Mouse (Mus musculus): ENCODE results near the gene Specc1l. TPM values are rescaled to one million over a fixed set of nuclear protein-coding genes. Genes with fewer than 3 reads are reported as not detected.
"Not testable (repeated sequence)": the region's sequence is repeated elsewhere in the genome, so short reads cannot be mapped to it uniquely, and the experiment has no call there.

Gene Specc1l
- polyA plus RNA-seq, 1 experiment from 2014 or later, result 23.4 TPM

DNA sequence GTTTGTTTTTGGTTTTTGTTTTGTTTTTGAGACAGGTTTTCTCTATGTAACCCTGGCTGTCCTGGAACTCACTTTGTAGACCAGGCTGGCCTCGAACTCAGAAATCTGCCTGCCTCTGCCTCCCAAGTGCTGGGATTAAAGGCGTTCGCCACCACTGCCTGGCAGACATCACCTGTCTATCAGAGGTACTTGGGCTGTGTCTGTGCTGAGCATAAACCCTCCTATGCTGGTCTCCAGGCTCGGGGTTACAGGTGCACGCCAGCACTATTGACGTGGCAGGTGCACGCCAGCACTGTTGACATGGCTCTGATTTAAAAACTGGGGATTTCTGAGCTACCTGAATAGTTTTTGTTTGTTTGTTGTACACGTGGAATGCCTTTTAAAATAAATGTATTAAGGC is 80.3 kb downstream of the Specc1l start:
- DNase-seq (ENCODE audit: low spot score); H3K4me1 ChIP-seq (ENCODE audit: control insufficient read depth, insufficient read depth, low read length); H3K4me2 ChIP-seq (ENCODE audit: low read depth, severe bottlenecking); H3K4me3 ChIP-seq (ENCODE audit: low read depth, low read length); H3K9ac ChIP-seq (ENCODE audit: low read length); ATAC-seq (ENCODE audit: insufficient number of reproducible peaks, low FRiP score, low TSS enrichment, low read depth); H3K36me3 ChIP-seq (ENCODE audit: control insufficient read depth, insufficient read depth, low read length); H3K27ac ChIP-seq (replicated peaks; ENCODE audit: low read depth, low read length); H3K27me3 ChIP-seq (ENCODE audit: control insufficient read depth, insufficient read depth, low read length); H3K9me3 ChIP-seq (ENCODE audit: control insufficient read depth, low read length): not testable (repeated sequence)
- 90% methylated on average over 8 of the region's 8 CpGs for WGBS

- Histone ChIP-seq H3K27me3 (ENCODE audit: control insufficient read depth, insufficient read depth, low read length) (no peaks in the 10 kb centered on the region), H3K36me3 (ENCODE audit: control insufficient read depth, insufficient read depth, low read length) (no peaks in the 10 kb centered on the region), H3K4me3 (ENCODE audit: low read depth, low read length) (no peak overlapping the region), H3K27ac (replicated peaks; ENCODE audit: low read depth, low read length) (no peak overlapping the region), H3K4me1 (ENCODE audit: control insufficient read depth, insufficient read depth, low read length) (no peaks in the 10 kb centered on the region), H3K4me2 (ENCODE audit: low read depth, severe bottlenecking) (no peak overlapping the region), H3K9me3 (ENCODE audit: control insufficient read depth, low read length) (no peaks in the 10 kb centered on the region), H3K9ac (ENCODE audit: low read length) (no peak overlapping the region)
- WGBS, result 89% methylated on average over 3 of the region's 3 CpGs
- DNase-seq (ENCODE audit: low spot score) (no peak), ATAC-seq (ENCODE audit: insufficient number of reproducible peaks, low FRiP score, low TSS enrichment, low read depth) (no peak)
Observed at GRCm38 (mm10) chr10:75293288-75293687, 81.4 kb downstream of the Specc1l start.

DNA sequence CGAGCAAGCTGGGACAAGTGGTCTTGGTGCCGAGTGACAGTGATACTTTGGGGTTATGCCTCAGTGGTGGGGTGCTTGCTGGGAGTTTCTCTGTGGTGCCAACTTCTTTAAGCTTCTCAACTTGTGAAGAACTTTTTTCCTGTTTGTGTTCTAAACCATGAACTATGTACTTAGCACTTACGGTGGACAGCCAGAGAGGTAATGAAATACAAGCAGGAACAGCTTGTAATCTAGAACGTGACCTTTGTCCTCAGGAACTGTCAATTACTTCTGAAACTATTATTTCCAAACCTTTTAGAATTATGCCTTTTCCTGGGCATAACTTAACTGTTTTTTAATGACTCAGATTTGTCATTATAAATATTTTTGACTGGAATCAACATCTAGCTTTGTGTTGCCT is 82.5 kb downstream of the Specc1l start:
- Histone ChIP-seq H3K27me3 (ENCODE audit: control insufficient read depth, insufficient read depth, low read length) (no peaks in the 10 kb centered on the region), H3K36me3 (ENCODE audit: control insufficient read depth, insufficient read depth, low read length) (no peaks in the 10 kb centered on the region), H3K4me2 (ENCODE audit: low read depth, severe bottlenecking) (no peak overlapping the region), H3K4me3 (ENCODE audit: low read depth, low read length) (no peak overlapping the region), H3K27ac (replicated peaks; ENCODE audit: low read depth, low read length) (no peak overlapping the region), H3K9me3 (ENCODE audit: control insufficient read depth, low read length) (no peaks in the 10 kb centered on the region), H3K4me1 (ENCODE audit: control insufficient read depth, insufficient read depth, low read length) (no peaks in the 10 kb centered on the region), H3K9ac (ENCODE audit: low read length) (no peak overlapping the region)
- ATAC-seq (ENCODE audit: insufficient number of reproducible peaks, low FRiP score, low TSS enrichment, low read depth), result no peak
- WGBS, result 65% methylated on average over 4 of the region's 4 CpGs
- no peak for DNase-seq (ENCODE audit: low spot score)

DNA sequence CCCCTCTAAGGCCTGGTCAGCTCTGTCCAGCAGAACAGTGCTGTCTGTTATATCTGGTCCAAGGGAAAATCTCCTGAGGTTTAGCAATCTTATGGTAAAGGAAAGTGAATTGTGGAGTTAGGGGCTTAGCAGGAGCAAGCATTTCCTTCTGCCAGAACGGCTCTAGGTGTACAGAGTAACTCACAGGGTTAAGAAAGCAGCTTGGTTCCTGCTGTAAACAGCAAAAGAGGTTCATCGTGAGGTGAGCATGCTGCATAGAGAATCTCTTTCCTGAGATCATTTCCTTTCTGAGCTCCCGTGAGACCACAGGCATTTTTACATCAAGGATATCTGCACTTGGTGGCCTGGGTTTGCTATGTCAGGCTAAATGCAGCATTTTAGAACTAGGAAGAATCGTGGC is 83.1 kb downstream of the Specc1l start:
- no peak for ATAC-seq (ENCODE audit: insufficient number of reproducible peaks, low FRiP score, low TSS enrichment, low read depth)

DNA sequence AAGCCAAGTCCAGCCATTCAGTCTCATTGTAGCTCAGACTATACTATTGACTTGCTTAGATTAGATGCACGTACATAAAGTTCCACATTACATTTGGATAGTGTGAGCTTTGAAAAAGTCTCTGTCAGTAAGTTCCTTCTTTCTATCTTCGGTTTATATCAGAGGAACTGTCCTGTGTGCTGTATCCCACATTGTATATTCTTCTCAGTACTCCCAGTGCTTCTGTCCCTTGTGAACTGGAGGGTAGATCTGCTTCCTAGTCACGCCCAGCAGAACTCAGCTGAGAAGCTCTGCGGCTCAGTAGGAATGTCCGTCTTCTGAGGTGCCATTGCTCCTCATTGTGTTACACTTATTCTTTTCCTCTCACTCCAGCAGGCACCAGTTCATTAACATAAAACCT is 86.7 kb downstream of the Specc1l start:
- DNase-seq (ENCODE audit: low spot score) (no peak), ATAC-seq (ENCODE audit: insufficient number of reproducible peaks, low FRiP score, low TSS enrichment, low read depth) (no peak)
- 93% methylated on average over 5 of the region's 5 CpGs for WGBS
- H3K4me3 ChIP-seq (ENCODE audit: low read depth, low read length), result no peak overlapping the region
- H3K27me3 ChIP-seq (ENCODE audit: control insufficient read depth, insufficient read depth, low read length), result no peaks in the 10 kb centered on the region
- H3K9me3 ChIP-seq (ENCODE audit: control insufficient read depth, low read length), result no peaks in the 10 kb centered on the region
- H3K9ac ChIP-seq (ENCODE audit: low read length), result no peak overlapping the region
- H3K4me2 ChIP-seq (ENCODE audit: low read depth, severe bottlenecking), result no peak overlapping the region
- H3K27ac ChIP-seq (replicated peaks; ENCODE audit: low read depth, low read length), result no peak overlapping the region
- H3K36me3 ChIP-seq (ENCODE audit: control insufficient read depth, insufficient read depth, low read length), result no peaks in the 10 kb centered on the region; the same call in 1 of the 2 replicates
- no peaks in the 10 kb centered on the region for H3K4me1 ChIP-seq (ENCODE audit: control insufficient read depth, insufficient read depth, low read length)

More for the DNA sequence above, 83.1 kb downstream of the Specc1l start:
- H3K9ac ChIP-seq (ENCODE audit: low read length), result no peak overlapping the region; the same call in 1 of the 2 replicates
- H3K27ac ChIP-seq (replicated peaks; ENCODE audit: low read depth, low read length), result no peak overlapping the region
- WGBS, result 80% methylated on average over 4 of the region's 4 CpGs
- H3K4me2 ChIP-seq (ENCODE audit: low read depth, severe bottlenecking), result no peak overlapping the region
- H3K4me3 ChIP-seq (ENCODE audit: low read depth, low read length), result no peak overlapping the region
- no peak for DNase-seq (ENCODE audit: low spot score)
- no peaks in the 10 kb centered on the region for H3K27me3 ChIP-seq (ENCODE audit: control insufficient read depth, insufficient read depth, low read length)
- no peaks in the 10 kb centered on the region for H3K9me3 ChIP-seq (ENCODE audit: control insufficient read depth, low read length)
- no peaks in the 10 kb centered on the region for H3K4me1 ChIP-seq (ENCODE audit: control insufficient read depth, insufficient read depth, low read length)
- H3K36me3 ChIP-seq (ENCODE audit: control insufficient read depth, insufficient read depth, low read length), result no peaks in the 10 kb centered on the region

GRCm38 (mm10) chr10:75299785-75300418 is 88.0 kb downstream of the Specc1l start:
- 84% methylated on average over 5 of the region's 5 CpGs for WGBS
- H3K9me3 ChIP-seq (ENCODE audit: control insufficient read depth, low read length), result no peaks in the 10 kb centered on the region
- DNase-seq (ENCODE audit: low spot score), result no peak
- no peak overlapping the region for H3K27ac ChIP-seq (replicated peaks; ENCODE audit: low read depth, low read length)
- H3K4me2 ChIP-seq (ENCODE audit: low read depth, severe bottlenecking), result no peak overlapping the region
- no peaks in the 10 kb centered on the region for H3K27me3 ChIP-seq (ENCODE audit: control insufficient read depth, insufficient read depth, low read length)
- no peaks in the 10 kb centered on the region for H3K4me1 ChIP-seq (ENCODE audit: control insufficient read depth, insufficient read depth, low read length)
- ATAC-seq (ENCODE audit: insufficient number of reproducible peaks, low FRiP score, low TSS enrichment, low read depth), result no peak
- H3K9ac ChIP-seq (ENCODE audit: low read length), result no peak overlapping the region
- no peak overlapping the region for H3K4me3 ChIP-seq (ENCODE audit: low read depth, low read length)
- H3K36me3 ChIP-seq (ENCODE audit: control insufficient read depth, insufficient read depth, low read length), result no peaks in the 10 kb centered on the region; the same call in 1 of the 2 replicates

DNA sequence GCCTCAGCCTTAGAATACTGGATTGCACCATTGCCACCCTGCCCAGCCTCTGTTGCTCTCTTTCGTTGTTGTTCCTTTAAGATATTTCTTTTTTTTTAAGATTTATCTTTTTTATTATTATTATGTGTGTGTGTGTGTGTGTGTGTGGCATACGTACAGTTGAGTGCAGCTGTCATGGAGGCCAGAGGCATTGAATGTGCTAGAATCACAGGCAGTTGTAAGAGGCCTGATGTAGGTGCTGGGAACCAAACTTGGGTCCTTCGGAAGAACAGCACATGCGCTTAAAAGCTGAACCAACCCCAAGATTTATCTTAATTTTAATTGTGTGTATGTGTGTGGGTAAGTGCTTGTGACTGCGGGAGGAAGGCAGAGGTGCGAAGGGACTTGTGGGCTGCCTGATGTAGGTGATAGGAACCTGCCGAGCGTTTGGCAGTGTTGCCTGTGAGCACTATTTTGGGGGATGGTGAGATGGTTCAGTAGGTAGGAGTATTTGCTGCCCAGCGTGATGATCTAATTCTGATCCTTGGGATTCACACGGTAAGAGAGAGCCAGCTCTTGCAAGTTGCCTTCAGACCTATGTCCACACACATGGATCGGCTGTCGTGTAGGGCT is 89.4 kb downstream of the Specc1l start:
- 92% methylated on average over 12 of the region's 12 CpGs for WGBS
- Histone ChIP-seq H3K9me3 (ENCODE audit: control insufficient read depth, low read length) (no peaks in the 10 kb centered on the region), H3K36me3 (ENCODE audit: control insufficient read depth, insufficient read depth, low read length) (no peaks in the 10 kb centered on the region; the same call in 1 of the 2 replicates), H3K9ac (ENCODE audit: low read length) (no peak overlapping the region), H3K4me2 (ENCODE audit: low read depth, severe bottlenecking) (no peak overlapping the region), H3K27me3 (ENCODE audit: control insufficient read depth, insufficient read depth, low read length) (no peaks in the 10 kb centered on the region), H3K4me3 (ENCODE audit: low read depth, low read length) (no peak overlapping the region), H3K4me1 (ENCODE audit: control insufficient read depth, insufficient read depth, low read length) (no peaks in the 10 kb centered on the region), H3K27ac (replicated peaks; ENCODE audit: low read depth, low read length) (no peak overlapping the region)
- ATAC-seq (ENCODE audit: insufficient number of reproducible peaks, low FRiP score, low TSS enrichment, low read depth), result no peak
- no peak for DNase-seq (ENCODE audit: low spot score)

GRCm38 (mm10) chr10:75301937-75302336 is 90.1 kb downstream of the Specc1l start:
- WGBS, result 96% methylated on average over 4 of the region's 4 CpGs
- ATAC-seq (ENCODE audit: insufficient number of reproducible peaks, low FRiP score, low TSS enrichment, low read depth) (no peak), DNase-seq (ENCODE audit: low spot score) (no peak)
- H3K4me1 ChIP-seq (ENCODE audit: control insufficient read depth, insufficient read depth, low read length), result no peaks in the 10 kb centered on the region
- H3K36me3 ChIP-seq (ENCODE audit: control insufficient read depth, insufficient read depth, low read length), result no peaks in the 10 kb centered on the region; the same call in 1 of the 2 replicates
- H3K4me2 ChIP-seq (ENCODE audit: low read depth, severe bottlenecking), result no peak overlapping the region
- no peaks in the 10 kb centered on the region for H3K27me3 ChIP-seq (ENCODE audit: control insufficient read depth, insufficient read depth, low read length)
- H3K27ac ChIP-seq (replicated peaks; ENCODE audit: low read depth, low read length), result no peak overlapping the region
- H3K9ac ChIP-seq (ENCODE audit: low read length), result no peak overlapping the region
- H3K9me3 ChIP-seq (ENCODE audit: control insufficient read depth, low read length), result no peaks in the 10 kb centered on the region
- H3K4me3 ChIP-seq (ENCODE audit: low read depth, low read length), result no peak overlapping the region
